Mouse (Mus musculus): ENCODE measurements around the gene Stt3b. TPM values are rescaled to one million over a fixed set of nuclear protein-coding genes. Genes with fewer than 3 reads are reported as not detected.

Gene Stt3b
- polyA plus RNA-seq, 1 experiment: 50.0 TPM

DNA sequence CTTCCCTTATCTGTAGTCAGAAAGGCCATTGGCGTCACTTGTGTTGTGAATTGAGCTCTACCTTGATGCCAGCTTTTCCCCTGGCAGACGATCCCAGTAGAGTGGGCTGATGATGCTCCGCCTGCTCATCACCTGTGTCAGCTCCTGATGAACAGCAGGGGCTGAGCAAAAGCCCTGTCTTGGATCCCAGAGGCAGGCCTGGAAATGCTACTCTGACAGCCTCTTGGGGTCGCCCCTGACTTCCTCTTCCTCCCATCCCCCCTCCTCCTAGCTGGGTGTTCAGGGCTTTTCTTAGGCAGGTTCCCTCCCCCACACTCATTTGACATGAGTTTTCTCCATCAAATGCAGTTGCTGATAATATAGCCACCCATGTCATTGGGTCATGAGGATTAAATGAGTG is 81.1 kb downstream of the Stt3b start:
- no peak for TF ChIP-seq CTCF (IDR thresholded peaks at IDR 0.05; ENCODE audit: borderline replicate concordance, control insufficient read depth, extremely low read depth, insufficient read depth, low read length, poor library complexity)
- no peak for TF ChIP-seq POLR2A (IDR thresholded peaks at IDR 0.05; ENCODE audit: control insufficient read depth, extremely low read depth, insufficient read depth, low read length, poor library complexity)
- Histone ChIP-seq H3K36me3 (ENCODE audit: control insufficient read depth, insufficient read depth, low read length) (no peaks in the 10 kb centered on the region), H3K27ac (ENCODE audit: control insufficient read depth, insufficient read depth, low read length) (no peak overlapping the region), H3K4me1 (replicated peaks; ENCODE audit: control insufficient read depth, insufficient read depth, low read length) (no peaks in the 10 kb centered on the region), H3K27me3 (ENCODE audit: control insufficient read depth, insufficient read depth, low read length) (no peaks in the 10 kb centered on the region), H3K4me3 (ENCODE audit: control insufficient read depth, insufficient read depth, low read length) (no peak overlapping the region)
- DNase-seq: no peak
- 80% methylated on average over 4 of the region's 4 CpGs for WGBS

- WGBS: 92% methylated on average over 7 of the region's 7 CpGs
- peaks cover 9% of the 10 kb centered on the region for H3K4me1 ChIP-seq (replicated peaks; ENCODE audit: control insufficient read depth, insufficient read depth, low read length)
- no peak overlapping the region for H3K27ac ChIP-seq (ENCODE audit: control insufficient read depth, insufficient read depth, low read length)
- H3K36me3 ChIP-seq (ENCODE audit: control insufficient read depth, insufficient read depth, low read length): no peaks in the 10 kb centered on the region
- no peak for DNase-seq
- no peaks in the 10 kb centered on the region for H3K27me3 ChIP-seq (ENCODE audit: control insufficient read depth, insufficient read depth, low read length)
- no peak overlapping the region for H3K4me3 ChIP-seq (ENCODE audit: control insufficient read depth, insufficient read depth, low read length)
- no peak for TF ChIP-seq CTCF (IDR thresholded peaks at IDR 0.05; ENCODE audit: borderline replicate concordance, control insufficient read depth, extremely low read depth, insufficient read depth, low read length, poor library complexity)
- TF ChIP-seq POLR2A (IDR thresholded peaks at IDR 0.05; ENCODE audit: control insufficient read depth, extremely low read depth, insufficient read depth, low read length, poor library complexity): no peak
Observed at GRCm38 (mm10) chr9:115224744-115225354, 85.4 kb downstream of the Stt3b start.

DNA sequence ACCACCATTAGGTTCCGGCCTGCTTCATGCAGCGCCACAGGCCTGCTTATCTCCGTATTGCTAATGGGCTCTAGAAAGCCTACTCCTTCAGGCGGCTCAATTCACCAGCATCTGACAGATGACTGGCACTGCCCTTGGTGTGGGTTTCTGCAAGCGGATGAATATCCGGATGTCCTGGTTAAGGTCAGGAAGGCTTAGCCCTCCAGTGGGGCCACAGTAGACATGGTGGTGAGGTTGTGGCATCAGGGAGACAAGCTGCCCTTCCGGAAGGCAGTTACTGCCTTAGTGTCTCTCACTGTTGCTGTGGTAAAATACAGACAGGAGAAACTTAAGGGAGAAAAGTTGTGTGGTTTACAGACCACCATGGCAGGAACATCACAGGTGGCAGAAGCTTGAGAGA is 89.0 kb downstream of the Stt3b start:
- Histone ChIP-seq H3K36me3 (ENCODE audit: control insufficient read depth, insufficient read depth, low read length) (no peaks in the 10 kb centered on the region), H3K27me3 (ENCODE audit: control insufficient read depth, insufficient read depth, low read length) (no peaks in the 10 kb centered on the region), H3K4me3 (ENCODE audit: control insufficient read depth, insufficient read depth, low read length) (no peak overlapping the region), H3K27ac (ENCODE audit: control insufficient read depth, insufficient read depth, low read length) (no peak overlapping the region), H3K4me1 (replicated peaks; ENCODE audit: control insufficient read depth, insufficient read depth, low read length) (peaks cover 10% of the 10 kb centered on the region)
- no peak for DNase-seq
- no peak for TF ChIP-seq POLR2A (IDR thresholded peaks at IDR 0.05; ENCODE audit: control insufficient read depth, extremely low read depth, insufficient read depth, low read length, poor library complexity)
- no peak for TF ChIP-seq CTCF (IDR thresholded peaks at IDR 0.05; ENCODE audit: borderline replicate concordance, control insufficient read depth, extremely low read depth, insufficient read depth, low read length, poor library complexity)
- WGBS: 27% methylated on average over 7 of the region's 7 CpGs

DNA sequence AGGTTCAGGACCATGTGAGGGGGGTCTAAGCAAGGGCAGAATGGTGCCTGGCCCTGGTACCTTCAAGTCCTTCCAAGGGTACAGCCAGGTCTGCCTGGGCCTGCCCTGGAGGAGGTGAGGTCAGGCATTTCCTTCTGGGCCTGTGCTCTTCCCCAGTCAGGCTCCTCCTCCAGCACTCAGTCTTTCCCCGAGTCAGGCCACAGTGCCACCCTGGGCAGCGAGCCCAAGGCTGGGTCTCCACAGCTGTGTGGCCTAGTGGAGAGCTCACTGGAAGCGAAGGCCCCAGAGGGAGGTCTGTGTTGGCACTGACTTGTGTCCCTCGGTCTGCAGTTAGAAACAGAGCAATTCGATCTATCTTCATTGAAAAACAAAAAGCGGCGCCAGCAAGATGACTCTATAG is 89.8 kb downstream of the Stt3b start:
- Histone ChIP-seq H3K27ac (ENCODE audit: control insufficient read depth, insufficient read depth, low read length) (no peak overlapping the region), H3K27me3 (ENCODE audit: control insufficient read depth, insufficient read depth, low read length) (no peaks in the 10 kb centered on the region), H3K4me3 (ENCODE audit: control insufficient read depth, insufficient read depth, low read length) (no peak overlapping the region), H3K4me1 (replicated peaks; ENCODE audit: control insufficient read depth, insufficient read depth, low read length) (peaks cover 10% of the 10 kb centered on the region), H3K36me3 (ENCODE audit: control insufficient read depth, insufficient read depth, low read length) (no peaks in the 10 kb centered on the region)
- WGBS: 55% methylated on average over 7 of the region's 7 CpGs
- TF ChIP-seq POLR2A (IDR thresholded peaks at IDR 0.05; ENCODE audit: control insufficient read depth, extremely low read depth, insufficient read depth, low read length, poor library complexity): no peak
- TF ChIP-seq CTCF (IDR thresholded peaks at IDR 0.05; ENCODE audit: borderline replicate concordance, control insufficient read depth, extremely low read depth, insufficient read depth, low read length, poor library complexity): no peak
- DNase-seq: no peak

GRCm38 (mm10) chr9:115217984-115218383 is 92.2 kb downstream of the Stt3b start:
- no peak overlapping the region for H3K27ac ChIP-seq (ENCODE audit: control insufficient read depth, insufficient read depth, low read length)
- 81% methylated on average over 9 of the region's 9 CpGs for WGBS
- H3K4me1 ChIP-seq (replicated peaks; ENCODE audit: control insufficient read depth, insufficient read depth, low read length): peaks cover 22% of the 10 kb centered on the region
- TF ChIP-seq POLR2A (IDR thresholded peaks at IDR 0.05; ENCODE audit: control insufficient read depth, extremely low read depth, insufficient read depth, low read length, poor library complexity) (no peak), CTCF (IDR thresholded peaks at IDR 0.05; ENCODE audit: borderline replicate concordance, control insufficient read depth, extremely low read depth, insufficient read depth, low read length, poor library complexity) (no peak)
- no peak overlapping the region for H3K4me3 ChIP-seq (ENCODE audit: control insufficient read depth, insufficient read depth, low read length)
- DNase-seq: no peak
- H3K36me3 ChIP-seq (ENCODE audit: control insufficient read depth, insufficient read depth, low read length): no peaks in the 10 kb centered on the region
- H3K27me3 ChIP-seq (ENCODE audit: control insufficient read depth, insufficient read depth, low read length): no peaks in the 10 kb centered on the region

- Histone ChIP-seq H3K4me1 (replicated peaks; ENCODE audit: control insufficient read depth, insufficient read depth, low read length) (peaks cover 18% of the 10 kb centered on the region), H3K27me3 (ENCODE audit: control insufficient read depth, insufficient read depth, low read length) (no peaks in the 10 kb centered on the region), H3K36me3 (ENCODE audit: control insufficient read depth, insufficient read depth, low read length) (no peaks in the 10 kb centered on the region), H3K4me3 (ENCODE audit: control insufficient read depth, insufficient read depth, low read length) (no peak overlapping the region), H3K27ac (ENCODE audit: control insufficient read depth, insufficient read depth, low read length) (no peak overlapping the region)
- TF ChIP-seq CTCF (IDR thresholded peaks at IDR 0.05; ENCODE audit: borderline replicate concordance, control insufficient read depth, extremely low read depth, insufficient read depth, low read length, poor library complexity) (no peak), POLR2A (IDR thresholded peaks at IDR 0.05; ENCODE audit: control insufficient read depth, extremely low read depth, insufficient read depth, low read length, poor library complexity) (no peak)
- WGBS: 93% methylated on average over 21 of the region's 21 CpGs
- no peak for DNase-seq
Observed at GRCm38 (mm10) chr9:115215830-115216701, 94.2 kb downstream of the Stt3b start.

Data from thymus, adult 2 months (tissue).